In genomic region chr16:4557085-4557484, GRCm38 (mm10) we compare ENCODE assay signal across 8 mouse cellular contexts. TPM values are rescaled to one million over a fixed set of nuclear protein-coding genes. Genes with fewer than 3 reads are reported as not detected.
DNase-seq lines count a peak whose midpoint lies in the region; ATAC-seq and TF ChIP-seq lines count a peak whose summit lies in the region.

No protein-coding gene starts in this region.

- H3K36me3 ChIP-seq in forebrain, embryonic 12.5 days (replicated peaks) = 0 out of 2 replicates have a peak, but pooled peaks cover 4% of the 10 kb centered on the region
- H3K36me3 ChIP-seq in kidney, postnatal 0 days (ENCODE audit: insufficient read depth, low read length) = 0 out of 2 replicates have a peak, but pooled peaks cover 2% of the 10 kb centered on the region
- H3K36me3 ChIP-seq in midbrain, embryonic 15.5 days (replicated peaks) = no peaks in the 10 kb centered on the region

- H3K4me3 ChIP-seq in gastrocnemius, adult 2 months = peak overlapping the region; percentile 89; the same call in 1 of the 2 replicates
- peak overlapping the region; percentile 78; the same call in 1 of the 2 replicates for H3K4me3 ChIP-seq in forebrain, embryonic 12.5 days (replicated peaks)
- H3K4me3 ChIP-seq in kidney, postnatal 0 days (replicated peaks; ENCODE audit: low read depth, low read length) = 0 out of 2 replicates have a peak overlapping the region, but pooled peaks have one; percentile 87
- H3K4me3 ChIP-seq in midbrain, embryonic 15.5 days = peak overlapping the region; percentile 89

- H3K9me3 ChIP-seq in forebrain, embryonic 12.5 days = no peaks in the 10 kb centered on the region
- no peaks in the 10 kb centered on the region for H3K9me3 ChIP-seq in kidney, postnatal 0 days (replicated peaks; ENCODE audit: low read length)
- H3K9me3 ChIP-seq in midbrain, embryonic 15.5 days = no peaks in the 10 kb centered on the region

- no peak for TF ChIP-seq CTCF in gastrocnemius, adult 2 months (IDR thresholded peaks at IDR 0.05)
- TF ChIP-seq CTCF in kidney, postnatal 0 days (IDR thresholded peaks at IDR 0.05; ENCODE audit: low read depth) = no peak

- no peaks in the 10 kb centered on the region for H3K27me3 ChIP-seq in forebrain, embryonic 12.5 days
- H3K27me3 ChIP-seq in kidney, postnatal 0 days (ENCODE audit: insufficient read depth, low read length) = no peaks in the 10 kb centered on the region
- H3K27me3 ChIP-seq in midbrain, embryonic 15.5 days (replicated peaks) = no peaks in the 10 kb centered on the region; the same call in 1 of the 2 replicates

- H3K9ac ChIP-seq in forebrain, embryonic 12.5 days = peak overlapping the region; percentile 81; the same call in 1 of the 2 replicates
- no peak overlapping the region for H3K9ac ChIP-seq in kidney, postnatal 0 days (ENCODE audit: low read depth, low read length)
- peak overlapping the region; percentile 68; the same call in 1 of the 2 replicates for H3K9ac ChIP-seq in midbrain, embryonic 15.5 days

- H3K27ac ChIP-seq in gastrocnemius, adult 2 months = peak overlapping the region; percentile 97
- no peak overlapping the region for H3K27ac ChIP-seq in forebrain, embryonic 12.5 days
- H3K27ac ChIP-seq in kidney, postnatal 0 days = peak overlapping the region; percentile 95
- peak overlapping the region; percentile 96 for H3K27ac ChIP-seq in midbrain, embryonic 15.5 days

- intact Hi-C loops in gastrocnemius, adult 2 months (cut with DNase I) = no loop called here
- intact Hi-C loops in gastrocnemius, postnatal 14 days (cut with DNase I; ENCODE audit: low total_unique reads) = no loop called here

- no peak for ATAC-seq in forebrain, embryonic 12.5 days (ENCODE audit: low FRiP score)
- ATAC-seq in kidney, postnatal 0 days (replicated peaks; ENCODE audit: low FRiP score, low read depth) = no peak
- ATAC-seq in midbrain, embryonic 15.5 days (replicated peaks) = no peak
- ATAC-seq in inflammation-experienced regulatory T-cells, adult 6 months = no peak

- H3K4me2 ChIP-seq in forebrain, embryonic 12.5 days = peak overlapping the region; percentile 79
- peak overlapping the region; percentile 97 for H3K4me2 ChIP-seq in kidney, postnatal 0 days (ENCODE audit: low read length)
- H3K4me2 ChIP-seq in midbrain, embryonic 15.5 days = peak overlapping the region; percentile 69

- H3K4me1 ChIP-seq in forebrain, embryonic 12.5 days = peaks cover 26% of the 10 kb centered on the region
- peaks cover 19% of the 10 kb centered on the region for H3K4me1 ChIP-seq in kidney, postnatal 0 days (replicated peaks; ENCODE audit: insufficient read depth, low read length)
- peaks cover 22% of the 10 kb centered on the region for H3K4me1 ChIP-seq in midbrain, embryonic 15.5 days

- WGBS in forebrain, embryonic 12.5 days = 83% methylated on average over 1 of the region's 1 CpGs
- 65% methylated on average over 1 of the region's 1 CpGs for WGBS in kidney, postnatal 0 days
- 100% methylated on average over 1 of the region's 1 CpGs for WGBS in midbrain, embryonic 15.5 days

- DNase-seq in gastrocnemius, adult 2 months = no peak
- DNase-seq in gastrocnemius, postnatal 14 days = no peak
- peak; percentile 23 for DNase-seq in kidney, postnatal 0 days (ENCODE audit: low spot score)
- DNase-seq in left cerebral cortex, adult 8-10 months (ENCODE audit: low spot score in 2 of 2) = no peak
- DNase-seq in lung, postnatal 25 days (ENCODE audit: low spot score) = no peak

RNA-seq across cellular contexts. Expression of gene Tfap4, which starts 2.6 kb away (rescaled TPM):
- total RNA-seq in gastrocnemius, adult 2 months (2021) = 1 to 10 TPM; 3.0 to 5.1 TPM
- 1 to 10 TPM; 4.1 to 4.4 TPM for total RNA-seq in gastrocnemius, postnatal 14 days (2021)
- 20.9 and 22.6 TPM in 2 replicates for polyA plus RNA-seq in forebrain, embryonic 12.5 days (2016; fragmentation: Nextera tagmentation; extraction: Ambion mirVana)
- 17.2 and 19.6 TPM in 2 replicates for polyA plus RNA-seq in kidney, postnatal 0 days (2015; fragmentation: Nextera tagmentation; extraction: Ambion mirVana)
- 8.1 and 8.4 TPM in 2 replicates for polyA plus RNA-seq in midbrain, embryonic 15.5 days (2015; fragmentation: Nextera tagmentation; extraction: Ambion mirVana)
- total RNA-seq in left cerebral cortex, adult 8-10 months (2022) = 1 to 10 TPM; 5.5 to 8.1 (median 6.9) TPM
- polyA plus RNA-seq in inflammation-experienced regulatory T-cells, adult 6 months (2017; shearing (Covaris generic)) = 1 to 10 TPM; 3.1 to 5.8 (median 4.2) TPM

RNA-seq across cellular contexts. Expression of gene Srl, which starts 15.5 kb away (rescaled TPM):
- 1,000 to 10,000 TPM; 1,026 to 1,225 TPM for total RNA-seq in gastrocnemius, adult 2 months (2021)
- 1,000 to 10,000 TPM; 1,512 to 1,606 TPM for total RNA-seq in gastrocnemius, postnatal 14 days (2021)
- 27.6 and 30.7 TPM in 2 replicates for polyA plus RNA-seq in forebrain, embryonic 12.5 days (2016; fragmentation: Nextera tagmentation; extraction: Ambion mirVana)
- polyA plus RNA-seq in kidney, postnatal 0 days (2015; fragmentation: Nextera tagmentation; extraction: Ambion mirVana) = 8.5 and 11.6 TPM in 2 replicates
- 25.4 and 29.3 TPM in 2 replicates for polyA plus RNA-seq in midbrain, embryonic 15.5 days (2015; fragmentation: Nextera tagmentation; extraction: Ambion mirVana)
- total RNA-seq in left cerebral cortex, adult 8-10 months (2022) = 1 to 10 TPM; 3.6 to 7.4 (median 5.1) TPM
- polyA plus RNA-seq in inflammation-experienced regulatory T-cells, adult 6 months (2017; shearing (Covaris generic)) = under 1 TPM in 2 of 3 experiments, not detected in 1; 0.12 to 0.73 TPM

RNA-seq across cellular contexts. Expression of gene Glis2, which starts 37.4 kb away (rescaled TPM):
- total RNA-seq in gastrocnemius, adult 2 months (2021) = 1 to 10 TPM; 5.2 to 6.9 TPM
- total RNA-seq in gastrocnemius, postnatal 14 days (2021) = 10 to 100 TPM; 11.8 to 15.2 TPM
- 22.0 and 26.6 TPM in 2 replicates for polyA plus RNA-seq in forebrain, embryonic 12.5 days (2016; fragmentation: Nextera tagmentation; extraction: Ambion mirVana)
- polyA plus RNA-seq in kidney, postnatal 0 days (2015; fragmentation: Nextera tagmentation; extraction: Ambion mirVana) = 74.6 and 78.8 TPM in 2 replicates
- polyA plus RNA-seq in midbrain, embryonic 15.5 days (2015; fragmentation: Nextera tagmentation; extraction: Ambion mirVana) = 12.3 and 17.3 TPM in 2 replicates
- 10 to 100 TPM; 11.1 to 20.7 (median 16.6) TPM for total RNA-seq in left cerebral cortex, adult 8-10 months (2022)
- under 1 TPM; 0.15 to 0.36 (median 0.16) TPM for polyA plus RNA-seq in inflammation-experienced regulatory T-cells, adult 6 months (2017; shearing (Covaris generic))
